Mouse (Mus musculus) heart, postnatal 0 days (tissue): ENCODE results near the gene Tmem203. TPM values are rescaled to one million over a fixed set of nuclear protein-coding genes. Genes with fewer than 3 reads are reported as not detected.
A peak's percentile ranks its signal among the peaks of the same experiment; 100 is the strongest.

Source experiments
- ATAC-seq: fragments of 200-750 bp; cut with Nextera tagmentation; 2 replicates; pipeline ENCODE4 v1.8.0; 2017; ENCODE audit warnings: low read depth, moderate number of reproducible peaks, moderate library complexity; ENCODE audit not compliant: insufficient read depth
- DNase-seq: peaks from one replicate; pipeline ENCODE4 v3.0.0-alpha.2; 2016; ENCODE audit warnings: low spot score
- H3K27ac ChIP-seq: fragments of 300-500 bp; sonication (generic); 2 replicates; pipeline ENCODE4 v1.5.1; 2014; ENCODE audit warnings: low read depth, mild to moderate bottlenecking
- H3K27me3 ChIP-seq: fragments of 300-500 bp; sonication (generic); 2 replicates; pipeline ENCODE4 v1.6.1; 2014; ENCODE audit warnings: low read length, mixed read lengths; ENCODE audit not compliant: control insufficient read depth, insufficient read depth
- H3K36me3 ChIP-seq: fragments of 300-500 bp; sonication (generic); replicated peaks from 2 replicates; pipeline ENCODE4 v1.6.1; 2014; ENCODE audit warnings: low read length, mixed read lengths; ENCODE audit not compliant: control insufficient read depth, insufficient read depth
- H3K4me1 ChIP-seq: fragments of 300-500 bp; sonication (generic); 2 replicates; pipeline ENCODE4 v1.6.1; 2014; ENCODE audit warnings: antibody characterized with exemption; ENCODE audit not compliant: control insufficient read depth, insufficient read depth
- H3K4me2 ChIP-seq: fragments of 300-500 bp; sonication (generic); 2 replicates; pipeline ENCODE4 v1.6.1; 2014; ENCODE audit warnings: low read depth, mild to moderate bottlenecking, low read length, moderate library complexity
- H3K4me3 ChIP-seq: fragments of 300-500 bp; sonication (generic); 2 replicates; pipeline ENCODE4 v1.5.1; 2014; ENCODE audit warnings: low read depth, low read length
- H3K9ac ChIP-seq: fragments of 300-500 bp; sonication (generic); replicated peaks from 2 replicates; pipeline ENCODE4 v1.6.1; 2014; ENCODE audit warnings: low read depth, low read length, mixed read lengths
- H3K9me3 ChIP-seq: fragments of 300-500 bp; sonication (generic); replicated peaks from 2 replicates; pipeline ENCODE4 v1.6.1; 2016; ENCODE audit warnings: low read length; ENCODE audit not compliant: control insufficient read depth
- CTCF ChIP-seq: IDR thresholded peaks from 2 replicates; pipeline ENCODE4 v1.5.1; 2016; ENCODE audit warnings: antibody characterized with exemption, control low read depth, low read depth
- EP300 ChIP-seq: IDR thresholded peaks from 2 replicates; pipeline ENCODE4 v1.6.1; 2016; ENCODE audit warnings: antibody characterized with exemption, low read depth
- WGBS: fragments of 180-500 bp; shearing (Covaris S2); extraction: QIAGEN DNeasy Blood & Tissue Kit; methylation state at CpG from one replicate; pipeline ENCODE4 v1.1.7; 2014; 5-methylcytosine and 5-hydroxymethylcytosine counted together
- polyA plus RNA-seq: library from polyadenylated mRNA; unstranded; fragments of >200 nt; fragmentation: Nextera tagmentation; extraction: Ambion mirVana; gene quantifications from 2 replicates; pipeline ENCODE4 v1.2.1, GENCODE M21; 2015
- total RNA-seq: library from RNA; depleted of rRNA; stranded (reverse); fragments of >200 nt; gene quantifications from 2 replicates; pipeline ENCODE4 v1.2.3, GENCODE M21; 2014; ENCODE audit warnings: low replicate concordance

Gene Tmem203
- total and polyA plus RNA-seq, 2 experiments from 2014 or later, result 25.6 to 42.0 TPM

GRCm38 (mm10) chr2:25224766-25225752, 30.2 kb upstream of the Tmem203 start:
- H3K9ac ChIP-seq, result peak overlapping the region; percentile 63
- TF ChIP-seq CTCF (no peak), EP300 (peak; percentile 11; the same call in 1 of the 2 replicates)
- peak overlapping the region; percentile 95 for H3K27ac ChIP-seq
- H3K27me3 ChIP-seq, result no peaks in the 10 kb centered on the region
- peak overlapping the region; percentile 78 for H3K4me3 ChIP-seq
- peak; percentile 100 for DNase-seq
- H3K36me3 ChIP-seq, result peaks cover 11% of the 10 kb centered on the region
- peak overlapping the region; percentile 61 for H3K4me2 ChIP-seq
- H3K4me1 ChIP-seq, result peaks cover 22% of the 10 kb centered on the region
- ATAC-seq, result peak; percentile 90
- H3K9me3 ChIP-seq, result no peaks in the 10 kb centered on the region
- 2% methylated on average over 41 of the region's 41 CpGs for WGBS

- WGBS, result 75% methylated on average over 8 of the region's 8 CpGs
- Histone ChIP-seq H3K36me3 (peaks cover 11% of the 10 kb centered on the region), H3K9me3 (no peaks in the 10 kb centered on the region), H3K4me2 (peak overlapping the region; percentile 61), H3K27ac (peak overlapping the region; percentile 95), H3K4me3 (no peak overlapping the region), H3K9ac (no peak overlapping the region), H3K4me1 (peaks cover 22% of the 10 kb centered on the region), H3K27me3 (0 out of 2 replicates have a peak, but pooled peaks cover 4% of the 10 kb centered on the region)
- ATAC-seq (no peak), DNase-seq (no peak)
- TF ChIP-seq CTCF (no peak), EP300 (no peak)
Measured at GRCm38 (mm10) chr2:25225811-25226379, 29.3 kb upstream of the Tmem203 start.

- WGBS, result 86% methylated on average over 5 of the region's 5 CpGs
- H3K36me3 ChIP-seq, result peaks cover 1% of the 10 kb centered on the region
- TF ChIP-seq CTCF (no peak), EP300 (no peak)
- H3K4me3 ChIP-seq, result no peak overlapping the region
- no peak for DNase-seq
- no peak overlapping the region for H3K27ac ChIP-seq
- peaks cover 22% of the 10 kb centered on the region for H3K4me1 ChIP-seq
- no peak for ATAC-seq
- no peak overlapping the region for H3K9ac ChIP-seq
- H3K9me3 ChIP-seq, result no peaks in the 10 kb centered on the region
- 0 out of 2 replicates have a peak, but pooled peaks cover 5% of the 10 kb centered on the region for H3K27me3 ChIP-seq
- H3K4me2 ChIP-seq, result no peak overlapping the region
Measured at GRCm38 (mm10) chr2:25226864-25227263, 28.4 kb upstream of the Tmem203 start.

GRCm38 (mm10) chr2:25227406-25227805, 27.8 kb upstream of the Tmem203 start:
- Histone ChIP-seq H3K36me3 (no peaks in the 10 kb centered on the region), H3K4me3 (no peak overlapping the region), H3K4me2 (no peak overlapping the region), H3K27me3 (0 out of 2 replicates have a peak, but pooled peaks cover 5% of the 10 kb centered on the region), H3K4me1 (peaks cover 22% of the 10 kb centered on the region), H3K9ac (no peak overlapping the region), H3K9me3 (no peaks in the 10 kb centered on the region), H3K27ac (no peak overlapping the region)
- no peak for TF ChIP-seq EP300
- TF ChIP-seq CTCF, result no peak
- WGBS, result 82% methylated on average over 4 of the region's 4 CpGs
- DNase-seq, result no peak
- ATAC-seq, result no peak

GRCm38 (mm10) chr2:25228431-25228889, 26.8 kb upstream of the Tmem203 start:
- peak; percentile 31 for ATAC-seq
- TF ChIP-seq CTCF (peak; percentile 85), EP300 (peak; percentile 65; the same call in 1 of the 2 replicates)
- Histone ChIP-seq H3K27ac (peak overlapping the region; percentile 85), H3K4me1 (peaks cover 17% of the 10 kb centered on the region), H3K27me3 (0 out of 2 replicates have a peak, but pooled peaks cover 5% of the 10 kb centered on the region), H3K4me2 (peak overlapping the region; percentile 53), H3K9ac (peak overlapping the region; percentile 4; the same call in 1 of the 2 replicates), H3K9me3 (no peaks in the 10 kb centered on the region), H3K4me3 (peak overlapping the region; percentile 27), H3K36me3 (no peaks in the 10 kb centered on the region)
- 1% methylated on average over 7 of the region's 7 CpGs for WGBS
- peak; percentile 93 for DNase-seq
